In genomic region chr2:92185062-92185765, GRCm38 (mm10) we compare ENCODE assay signal across 8 mouse cellular contexts.
A peak's percentile ranks its signal among the peaks of the same experiment; 100 is the strongest.
DNase-seq lines count a peak whose midpoint lies in the region; ATAC-seq and TF ChIP-seq lines count a peak whose summit lies in the region.

No protein-coding gene starts in this region.

- no peak for TF ChIP-seq CTCF in intestine, postnatal 0 days (IDR thresholded peaks at IDR 0.05; ENCODE audit: low read depth)
- TF ChIP-seq CTCF in liver, adult 2 months (IDR thresholded peaks at IDR 0.05; ENCODE audit: low read depth, low read length), result no peak

- peak overlapping the region; percentile 20 for H3ac ChIP-seq in myocyte (ENCODE audit: control insufficient read depth, insufficient read length)

- peak overlapping the region; percentile 95 for H3K4me2 ChIP-seq in intestine, postnatal 0 days (replicated peaks; ENCODE audit: low read depth)
- peak overlapping the region; percentile 96 for H3K4me2 ChIP-seq in myocyte (ENCODE audit: low read depth)
- H3K4me2 ChIP-seq in stomach, embryonic 15.5 days, result peak overlapping the region; percentile 80

- peaks cover 5% of the 10 kb centered on the region; the same call in 1 of the 2 replicates for H3K79me2 ChIP-seq in liver, adult 2 months (ENCODE audit: control insufficient read depth, insufficient read depth, low read length)
- H3K79me2 ChIP-seq in myocyte (ENCODE audit: control insufficient read depth, insufficient read depth), result peaks cover 46% of the 10 kb centered on the region

- no peak for TF ChIP-seq POLR2A in liver, adult 2 months (IDR thresholded peaks at IDR 0.05; ENCODE audit: extremely low read depth, insufficient read depth, low read length)
- TF ChIP-seq POLR2A in myocyte (IDR thresholded peaks at IDR 0.05; ENCODE audit: insufficient read length, low read depth), result no peak

- peak overlapping the region; percentile 90 for H3K4me3 ChIP-seq in intestine, postnatal 0 days (ENCODE audit: low read depth, low read length)
- peak overlapping the region; percentile 80 for H3K4me3 ChIP-seq in liver, adult 2 months (ENCODE audit: insufficient read depth, low read depth, low read length)
- H3K4me3 ChIP-seq in myocyte, result peak overlapping the region; percentile 82
- H3K4me3 ChIP-seq in stomach, embryonic 15.5 days (replicated peaks), result peak overlapping the region; percentile 83

- DNase-seq in frontal cortex, postnatal 14 days (ENCODE audit: low spot score in 2 of 2), result peak; percentile 19 to 25
- no peak for DNase-seq in frontal cortex, adult 2 months (ENCODE audit: extremely low spot score in 1 of 2, low spot score in 1 of 2)
- peak; percentile 57 for DNase-seq in embryo, embryonic 10 days (ENCODE audit: low spot score)
- DNase-seq in heart, adult 11 months, result peak; percentile 96
- DNase-seq in liver, adult 2 months (ENCODE audit: extremely low read depth, low read depth, low spot score), result no peak

- ATAC-seq in intestine, postnatal 0 days, result no peak
- ATAC-seq in stomach, embryonic 15.5 days (ENCODE audit: insufficient read depth, low FRiP score, low read depth), result peak; percentile 24; the same call in 1 of the 2 replicates

- under 1% methylated on average over 46 of the region's 47 CpGs for WGBS in intestine, postnatal 0 days
- WGBS in liver, adult 2 months, result under 1% methylated on average over 46 of the region's 47 CpGs
- WGBS in stomach, embryonic 15.5 days, result under 1% methylated on average over 35 of the region's 47 CpGs

- no peaks in the 10 kb centered on the region for H3K36me3 ChIP-seq in intestine, postnatal 0 days (ENCODE audit: control insufficient read depth, insufficient read depth)
- H3K36me3 ChIP-seq in liver, adult 2 months (ENCODE audit: control insufficient read depth, insufficient read depth, low read length), result no peaks in the 10 kb centered on the region
- no peaks in the 10 kb centered on the region for H3K36me3 ChIP-seq in myocyte (ENCODE audit: control insufficient read depth, insufficient read depth)
- no peaks in the 10 kb centered on the region for H3K36me3 ChIP-seq in stomach, embryonic 15.5 days

- H3K9me3 ChIP-seq in intestine, postnatal 0 days (ENCODE audit: control insufficient read depth), result no peaks in the 10 kb centered on the region
- no peaks in the 10 kb centered on the region for H3K9me3 ChIP-seq in stomach, embryonic 15.5 days

- H3K27me3 ChIP-seq in intestine, postnatal 0 days (replicated peaks; ENCODE audit: control insufficient read depth, insufficient read depth, low read length), result no peaks in the 10 kb centered on the region
- H3K27me3 ChIP-seq in liver, adult 2 months (ENCODE audit: control insufficient read depth, insufficient read depth, low read length), result no peaks in the 10 kb centered on the region
- H3K27me3 ChIP-seq in myocyte (ENCODE audit: control insufficient read depth, insufficient read depth, insufficient read length), result no peaks in the 10 kb centered on the region
- H3K27me3 ChIP-seq in stomach, embryonic 15.5 days (replicated peaks), result no peaks in the 10 kb centered on the region

- peak overlapping the region; percentile 94 for H3K27ac ChIP-seq in intestine, postnatal 0 days (ENCODE audit: low read depth, low read length)
- H3K27ac ChIP-seq in liver, adult 2 months (replicated peaks; ENCODE audit: insufficient read depth, low read depth, low read length), result peak overlapping the region; percentile 85
- peak overlapping the region; percentile 100 for H3K27ac ChIP-seq in stomach, embryonic 15.5 days

- no peaks in the 10 kb centered on the region for H3K4me1 ChIP-seq in intestine, postnatal 0 days (replicated peaks; ENCODE audit: control insufficient read depth, insufficient read depth, low read length)
- H3K4me1 ChIP-seq in liver, adult 2 months (ENCODE audit: control insufficient read depth, insufficient read depth, low read length), result peaks cover 3% of the 10 kb centered on the region; the same call in 1 of the 2 replicates
- H3K4me1 ChIP-seq in stomach, embryonic 15.5 days, result peaks cover 12% of the 10 kb centered on the region

- H3K9ac ChIP-seq in intestine, postnatal 0 days (ENCODE audit: low read depth, low read length), result peak overlapping the region; percentile 87
- H3K9ac ChIP-seq in liver, adult 2 months (ENCODE audit: low read depth, low read length), result peak overlapping the region; percentile 88
- peak overlapping the region; percentile 87 for H3K9ac ChIP-seq in stomach, embryonic 15.5 days

TF ChIP-seq in myocyte, 11 proteins besides CTCF, POLR2A, EP300 and RAD21:
- no peak for TF ChIP-seq POLR2AphosphoS2 (IDR thresholded peaks at IDR 0.05; ENCODE audit: insufficient read length, low read depth)
- no peak for TF ChIP-seq MAX (IDR thresholded peaks at IDR 0.05; ENCODE audit: low read depth)

Comparison
In these comparisons a context has a peak if more than half of its experiments do, and no peak if none do; other contexts are left out.
1. DNase-seq: peak in frontal cortex, postnatal 14 days (2 of 2), embryo, embryonic 10 days (single experiment) and heart, adult 11 months (single experiment); none in frontal cortex, adult 2 months (0 of 2) and liver, adult 2 months (single experiment).
2. Peak in every context shown above with its lines, with median percentiles within 50 percentile points of each other: H3K27ac ChIP-seq, H3K4me2 ChIP-seq, H3K4me3 ChIP-seq and H3K9ac ChIP-seq.